Mouse (Mus musculus): ENCODE data around the gene Vps36. TPM values are rescaled to one million over a fixed set of nuclear protein-coding genes. Genes with fewer than 3 reads are reported as not detected.

Vps36 gene
- polyA plus RNA-seq (2015; fragmentation: Nextera tagmentation; extraction: Ambion mirVana), result 18.6 and 22.3 TPM in 2 replicates

DNA sequence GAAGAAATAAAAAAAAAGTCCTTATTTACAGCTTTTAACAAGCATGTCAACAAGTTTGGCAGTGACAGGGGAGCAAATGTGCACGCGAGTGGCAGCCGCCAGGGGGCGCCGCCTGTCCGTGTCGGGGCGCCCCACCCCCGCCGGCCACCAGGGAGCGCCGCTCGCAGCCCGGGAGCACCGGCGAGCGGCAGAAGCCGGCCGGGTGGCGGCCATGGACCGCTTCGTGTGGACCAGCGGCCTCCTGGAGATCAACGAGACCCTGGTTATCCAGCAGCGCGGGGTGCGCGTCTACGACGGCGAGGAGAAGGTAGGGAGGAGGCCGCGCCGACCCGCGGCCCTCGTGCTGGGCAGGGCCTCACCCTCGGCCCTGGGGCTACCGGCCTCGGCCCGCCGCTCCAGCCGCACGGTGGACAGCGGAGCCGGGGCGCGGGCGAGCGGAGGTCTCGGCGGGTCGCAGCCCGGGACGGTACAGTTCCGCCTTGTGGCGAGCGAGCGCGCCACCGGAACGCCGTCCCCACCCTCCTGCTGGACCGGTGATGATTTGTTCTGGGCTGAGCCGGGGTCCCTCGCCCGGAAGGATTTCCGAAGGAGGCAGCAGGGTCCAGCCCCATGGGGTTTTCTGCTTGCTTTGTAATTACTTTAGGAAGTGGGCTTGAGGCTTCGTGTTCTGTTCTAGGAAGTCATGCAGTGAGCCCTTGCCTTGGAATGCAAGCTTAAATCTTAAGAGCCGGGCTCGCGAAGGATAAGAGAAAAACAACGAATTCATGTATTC is at the start of gene Vps36:
Vps36 (plus strand) TSS at position 150 of the 772 bp plus-strand sequence.

DNA sequence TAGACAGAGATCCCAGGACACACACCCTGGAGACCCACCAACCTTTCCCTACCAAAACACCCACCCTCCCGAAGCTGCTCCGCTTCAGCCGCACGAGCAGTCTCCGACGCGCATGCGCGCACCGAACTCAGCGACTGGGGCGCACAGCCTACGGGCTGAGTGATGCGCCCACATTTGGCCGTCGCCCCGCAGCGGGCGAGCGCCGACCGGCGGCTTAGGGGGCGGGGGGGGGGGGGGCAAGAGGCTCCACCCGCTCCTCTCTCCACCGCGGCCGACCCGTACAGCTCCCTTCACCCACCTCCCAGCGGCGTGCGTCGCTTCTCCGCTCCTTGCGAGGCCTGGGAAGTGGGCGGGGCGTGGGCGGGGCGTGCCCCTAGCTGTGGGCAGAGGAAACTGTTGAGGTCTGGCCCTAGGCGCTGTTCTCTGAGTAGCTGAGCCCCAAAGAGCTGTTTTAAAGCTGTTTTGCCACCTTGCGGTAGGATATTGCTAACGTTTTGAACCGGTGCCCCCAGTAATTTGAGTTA is 26.5 kb upstream of the Vps36 start, which contains the start of gene Nek3:
Nek3 (minus strand) TSS at position 356 of the 524 bp plus-strand sequence.

DNA sequence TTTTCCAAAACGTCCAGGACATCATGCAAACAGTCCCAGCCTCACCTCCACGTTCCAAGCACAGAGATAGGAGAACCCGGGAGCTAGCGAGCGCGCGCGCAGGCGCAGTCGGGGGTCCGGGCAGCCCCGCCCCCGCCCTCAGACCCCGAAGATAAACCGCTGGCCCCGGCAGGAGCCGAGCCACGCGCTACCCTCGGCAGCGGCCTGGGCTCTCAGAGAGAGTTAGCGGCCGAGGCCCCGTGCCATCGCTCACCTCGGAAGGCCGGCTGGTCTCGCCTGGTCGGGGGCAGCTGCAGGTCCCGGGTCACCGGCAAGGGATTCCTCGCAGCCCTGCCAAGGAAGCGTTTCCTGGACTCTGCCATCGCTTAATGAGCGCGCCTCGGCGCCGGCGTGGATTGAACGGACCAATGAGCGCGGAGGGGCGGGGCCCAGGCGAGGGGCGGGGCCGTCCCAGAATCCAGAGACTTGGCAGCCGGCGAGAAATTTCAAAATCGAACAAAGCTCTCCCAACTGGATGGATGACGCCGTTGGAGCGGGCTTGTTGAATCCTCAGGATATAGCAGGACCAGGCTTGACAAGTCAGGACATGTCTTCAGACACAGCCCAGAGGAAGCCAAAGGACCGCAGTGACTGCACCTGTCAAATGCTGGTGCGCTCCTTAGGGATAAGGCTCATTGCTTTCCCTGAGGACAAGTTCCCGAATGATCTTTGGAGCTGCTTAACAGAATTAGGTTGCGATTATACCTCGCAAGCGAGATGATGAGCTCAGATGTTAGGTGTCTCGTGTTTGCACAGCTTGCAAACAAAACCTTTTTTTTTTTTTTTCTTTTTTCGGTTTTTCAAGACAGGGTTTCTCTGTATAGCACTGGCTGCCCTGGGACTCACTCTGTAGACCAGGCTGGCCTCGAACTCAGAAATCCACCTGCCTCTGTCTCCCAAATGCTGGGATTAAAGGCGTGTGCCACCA is 6.9 kb upstream of the Vps36 start, which contains the start of gene Ckap2:
Ckap2 (minus strand) TSS at position 389 of the 967 bp plus-strand sequence.

DNA sequence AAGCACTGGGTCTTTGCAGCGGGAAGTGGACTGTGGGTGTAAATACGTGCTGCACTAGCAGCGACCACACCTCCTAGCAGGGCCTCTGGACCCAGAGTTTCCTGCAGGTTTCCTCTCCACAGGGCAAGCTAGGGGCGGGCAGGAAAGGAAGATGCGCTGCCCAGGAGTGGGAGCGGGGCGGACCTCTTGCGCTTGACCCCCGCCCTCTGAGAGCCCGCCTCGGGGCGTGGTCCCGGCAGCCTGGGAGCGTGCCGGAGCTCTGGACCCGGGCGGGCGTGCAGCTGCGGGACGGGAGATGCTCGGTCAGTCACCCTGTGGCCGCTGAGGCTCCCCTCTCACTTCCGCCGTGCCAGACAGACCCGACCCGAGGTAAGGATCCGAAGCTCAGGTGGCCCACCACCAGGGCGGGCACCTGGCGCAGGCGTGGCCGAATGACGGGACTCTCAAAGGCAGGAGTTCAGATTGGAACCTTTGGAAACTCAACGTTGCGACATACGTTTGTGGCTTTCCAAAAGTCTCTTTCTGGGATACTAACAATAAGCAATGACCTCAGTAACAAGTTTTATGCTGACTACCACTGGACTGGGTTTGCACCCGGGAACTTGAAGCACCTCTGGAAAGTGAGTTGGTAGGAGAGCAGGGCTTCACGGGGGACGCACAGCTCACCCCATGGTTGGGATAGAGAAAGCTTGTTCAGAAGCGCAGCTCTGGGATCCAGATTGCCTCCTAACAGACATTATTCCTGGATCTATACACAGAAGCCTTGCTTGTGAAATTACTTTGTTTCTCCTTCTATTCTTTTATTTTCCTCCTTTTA is 34.7 kb downstream of the Vps36 start, which contains the start of gene Thsd1:
Thsd1 (plus strand) TSS at position 253 of the 817 bp plus-strand sequence.

Other genes starting within 250 kb of the Vps36 start
- gene Defb13, start 246.0 kb upstream of the Vps36 start, polyA plus RNA-seq (2015; fragmentation: Nextera tagmentation; extraction: Ambion mirVana), result not detected in 2 replicates
- gene Fam90a1a, start 234.1 kb upstream of the Vps36 start, polyA plus RNA-seq (2015; fragmentation: Nextera tagmentation; extraction: Ambion mirVana), result not detected in 2 replicates
- gene Ccdc70, start 223.0 kb upstream of the Vps36 start, polyA plus RNA-seq (2015; fragmentation: Nextera tagmentation; extraction: Ambion mirVana), result not detected in 2 replicates
- 0.05 TPM in 2 replicates for gene Atp7b, start 132.5 kb upstream of the Vps36 start, polyA plus RNA-seq (2015; fragmentation: Nextera tagmentation; extraction: Ambion mirVana)
- gene Alg11, start 132.1 kb upstream of the Vps36 start, polyA plus RNA-seq (2015; fragmentation: Nextera tagmentation; extraction: Ambion mirVana), result 10.0 and 10.5 TPM in 2 replicates
- gene Nek5, start 67.8 kb upstream of the Vps36 start, polyA plus RNA-seq (2015; fragmentation: Nextera tagmentation; extraction: Ambion mirVana), result 0.06 and 0.09 TPM in 2 replicates
- gene Nek3, start 26.4 kb upstream of the Vps36 start, polyA plus RNA-seq (2015; fragmentation: Nextera tagmentation; extraction: Ambion mirVana), result 2.3 and 2.9 TPM in 2 replicates
- 13.8 and 14.7 TPM in 2 replicates for gene Ckap2, start 7.0 kb upstream of the Vps36 start, polyA plus RNA-seq (2015; fragmentation: Nextera tagmentation; extraction: Ambion mirVana)
- gene Thsd1, start 34.5 kb downstream of the Vps36 start, polyA plus RNA-seq (2015; fragmentation: Nextera tagmentation; extraction: Ambion mirVana), result 7.3 and 7.5 TPM in 2 replicates
- gene Tpte, start 90.6 kb downstream of the Vps36 start, polyA plus RNA-seq (2015; fragmentation: Nextera tagmentation; extraction: Ambion mirVana), result 0.09 TPM in 1 of 2 replicates, not detected in the other
- gene Slc25a15, start 205.8 kb downstream of the Vps36 start, polyA plus RNA-seq (2015; fragmentation: Nextera tagmentation; extraction: Ambion mirVana), result 9.9 and 10.3 TPM in 2 replicates
- gene Mrps31, start 218.6 kb downstream of the Vps36 start, polyA plus RNA-seq (2015; fragmentation: Nextera tagmentation; extraction: Ambion mirVana), result 52.8 and 54.1 TPM in 2 replicates

Measured in skeletal muscle tissue, postnatal 0 days (tissue).